Mouse (Mus musculus) lung, postnatal 4 days (tissue): Measurements from ENCODE around the gene Grik3.

Experiments
- DNase-seq, 2 experiments: peaks; one replicate each; pipeline ENCODE4 v3.0.0; 2021

Gene Grik3

GRCm38 (mm10) chr4:125730751-125731150 is 240.3 kb downstream of the Grik3 start:
- peak in 1 of 2 experiments; percentile 5 for DNase-seq

DNA sequence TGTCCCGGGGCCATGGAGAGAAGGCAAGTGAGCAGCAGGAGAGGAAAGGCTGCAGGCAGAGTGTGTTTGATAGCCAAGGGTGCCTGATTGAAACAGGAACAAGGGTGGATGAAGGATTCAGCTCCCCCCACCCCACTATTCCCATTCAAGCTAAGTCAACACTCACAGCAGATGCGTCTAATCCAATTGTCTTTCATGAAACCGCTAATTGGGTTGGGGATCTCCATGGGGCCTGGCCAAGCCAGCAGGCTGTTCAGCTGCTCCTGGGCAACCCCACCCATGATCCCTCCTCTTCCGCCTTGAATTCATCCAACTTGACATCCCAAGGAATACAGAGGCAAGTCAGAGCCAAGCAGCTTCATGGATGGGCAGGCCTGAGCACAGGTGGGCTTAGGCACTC is 246.3 kb downstream of the Grik3 start:
- peak in 1 of 2 experiments; percentile 12 for DNase-seq

DNA sequence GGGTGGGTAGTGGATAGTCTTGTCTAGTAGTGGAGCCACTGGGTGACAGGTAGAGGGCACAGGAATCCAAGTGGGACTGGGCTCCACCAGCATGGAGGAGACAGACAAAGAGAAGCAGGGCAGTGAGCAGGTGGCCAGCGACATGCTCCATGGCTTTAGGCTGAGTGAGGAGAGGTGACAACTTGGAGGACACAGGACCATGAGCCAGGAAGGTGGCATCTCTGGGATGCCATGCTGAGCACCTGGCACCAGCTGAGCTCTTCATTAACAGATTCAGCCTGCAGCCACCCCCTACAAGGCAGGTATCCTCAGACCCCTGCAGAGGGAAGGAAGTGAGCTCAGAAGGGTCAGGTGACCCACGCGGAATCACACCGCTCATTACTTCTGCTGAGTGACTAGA is 248.3 kb downstream of the Grik3 start:
- DNase-seq: peak in 1 of 2 experiments; percentile 13

- DNase-seq: peak in 1 of 2 experiments; percentile 10
Measured at GRCm38 (mm10) chr4:125742162-125742571, 251.7 kb downstream of the Grik3 start.

DNA sequence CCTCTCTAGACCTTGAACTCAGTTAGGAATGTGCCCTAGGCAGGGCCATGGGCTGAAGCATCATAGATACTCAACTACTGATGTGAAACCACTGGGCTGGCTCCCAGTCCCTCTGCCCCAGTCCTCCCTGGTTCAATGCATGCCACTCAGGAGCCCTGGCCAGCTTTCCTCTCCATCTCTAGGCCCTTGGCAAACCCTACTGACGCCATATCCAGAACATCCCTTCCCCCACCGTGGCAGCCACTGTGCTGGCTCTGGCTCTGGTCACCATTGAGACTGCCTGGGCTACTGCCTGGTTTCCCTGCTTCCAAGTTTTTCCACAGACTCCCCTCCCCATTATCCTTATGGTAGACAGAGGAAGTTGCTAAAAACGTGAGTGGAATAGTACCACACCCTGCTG is 255.4 kb downstream of the Grik3 start:
- DNase-seq: peak in 1 of 2 experiments; percentile 5

DNA sequence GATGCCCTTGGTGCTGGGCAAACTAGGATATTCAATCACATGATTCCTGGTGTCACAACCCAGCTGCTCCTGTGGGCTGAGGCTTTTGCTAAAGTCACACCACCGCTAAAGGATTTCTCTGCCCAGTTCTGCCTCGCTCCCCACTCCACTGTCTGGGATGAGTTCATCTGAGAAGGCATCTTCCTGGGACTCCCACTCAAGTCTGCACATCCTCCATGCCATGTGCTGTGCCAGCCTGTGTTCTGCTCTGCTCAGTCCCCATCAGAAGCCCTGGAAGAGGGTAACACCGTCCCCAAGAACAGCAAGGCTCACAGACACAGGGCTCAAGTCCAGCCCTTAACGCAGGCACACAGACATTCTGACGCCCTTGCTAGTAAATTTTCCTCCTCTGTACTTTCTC is 265.9 kb downstream of the Grik3 start:
- DNase-seq: peak in 1 of 2 experiments; percentile 14

GRCm38 (mm10) chr4:125760326-125760725 is 269.8 kb downstream of the Grik3 start:
- peak in 1 of 2 experiments; percentile 9 for DNase-seq

DNA sequence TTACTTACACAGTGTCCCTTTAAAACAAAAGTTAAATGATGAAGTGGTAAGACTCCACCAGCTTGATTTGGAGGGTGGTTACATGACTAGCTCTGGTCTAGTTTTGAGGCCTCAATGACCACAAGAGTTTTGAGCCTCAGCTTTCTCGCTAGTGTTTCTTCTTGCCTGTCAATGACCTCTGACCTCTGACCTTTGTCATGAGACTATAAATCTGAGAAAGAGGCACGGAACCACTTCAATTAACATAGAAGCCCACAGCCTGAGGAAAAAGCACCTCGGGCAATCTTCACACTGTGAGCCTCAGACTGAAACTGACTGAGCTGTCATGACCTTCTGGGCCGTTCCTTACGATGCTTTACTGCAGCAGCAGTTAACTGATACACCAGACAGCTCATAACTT is 272.6 kb downstream of the Grik3 start:
- peak in 1 of 2 experiments; percentile 2 for DNase-seq
